Mouse (Mus musculus) intestine, embryonic 14.5 days (tissue): ENCODE measurements at regions not wholly inside any gene's neighbourhood (a gene's known extent, or its start where the extent isn't known, plus 50 kb on each side); places are given as distances from the start of the nearest gene placed in this dataset.

Experiments used
- ATAC-seq: fragments of 200-750 bp; cut with Nextera tagmentation; replicated peaks from 2 replicates; pipeline ENCODE4 v1.8.0; 2017; ENCODE audit warnings: low read depth, moderate number of reproducible peaks, moderate TSS enrichment, moderate library complexity; ENCODE audit not compliant: low FRiP score, low TSS enrichment
- DNase-seq: peaks from one replicate; pipeline ENCODE4 v3.0.0-alpha.2; 2018; ENCODE audit warnings: low spot score
- H3K27ac ChIP-seq: fragments of 300-500 bp; sonication (generic); 2 replicates; pipeline ENCODE4 v1.5.1; 2014; ENCODE audit warnings: low read depth, mild to moderate bottlenecking, control low read depth
- H3K27me3 ChIP-seq: fragments of 300-500 bp; sonication (generic); replicated peaks from 2 replicates; pipeline ENCODE4 v1.6.1; 2014; ENCODE audit warnings: low read length, control low read depth; ENCODE audit not compliant: control insufficient read depth, insufficient read depth
- H3K36me3 ChIP-seq: fragments of 300-500 bp; sonication (generic); 2 replicates; pipeline ENCODE4 v1.6.1; 2014; ENCODE audit warnings: low read length, control low read depth; ENCODE audit not compliant: control insufficient read depth, insufficient read depth
- H3K4me1 ChIP-seq: fragments of 300-500 bp; sonication (generic); replicated peaks from 2 replicates; pipeline ENCODE4 v1.6.1; 2014; ENCODE audit warnings: low read length, control low read depth, mixed read lengths; ENCODE audit not compliant: control insufficient read depth, insufficient read depth
- H3K4me2 ChIP-seq: fragments of 300-500 bp; sonication (generic); 2 replicates; pipeline ENCODE4 v1.6.1; 2014; ENCODE audit warnings: low read length
- H3K4me3 ChIP-seq: fragments of 300-500 bp; sonication (generic); 2 replicates; pipeline ENCODE4 v1.5.1; 2014; ENCODE audit warnings: low read depth, low read length, control low read depth, mixed read lengths
- H3K9ac ChIP-seq: fragments of 300-500 bp; sonication (generic); 2 replicates; pipeline ENCODE4 v1.6.1; 2014; ENCODE audit warnings: mild to moderate bottlenecking, low read length
- H3K9me3 ChIP-seq: fragments of 300-500 bp; sonication (generic); 2 replicates; pipeline ENCODE4 v1.6.1; 2016; ENCODE audit warnings: low read length, control low read depth; ENCODE audit not compliant: control insufficient read depth
- WGBS: fragments of 180-500 bp; shearing (Covaris S2); extraction: QIAGEN DNeasy Blood & Tissue Kit; methylation state at CpG from one replicate; pipeline ENCODE4 v1.1.7; 2014; 5-methylcytosine and 5-hydroxymethylcytosine counted together

DNA sequence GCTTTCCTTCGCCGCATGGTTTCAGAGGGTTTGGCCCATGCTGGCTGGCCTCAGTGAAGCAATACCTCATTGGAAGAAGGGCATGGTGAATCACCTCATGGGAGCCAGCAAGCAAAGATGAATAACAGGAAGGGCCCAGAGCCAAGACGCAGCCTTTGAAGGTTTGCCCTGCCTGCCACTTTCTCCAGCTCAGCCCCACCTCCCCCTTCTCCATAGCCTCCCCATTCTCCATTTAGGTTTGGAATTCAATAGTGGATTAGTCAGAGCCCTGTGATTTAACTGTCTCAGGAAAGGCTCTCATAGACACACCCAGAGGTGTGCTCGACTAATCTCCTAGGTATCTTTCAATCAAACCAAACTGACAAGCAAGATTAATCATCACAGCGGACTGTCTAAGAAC is 201.0 kb downstream of the H2al1j start:
- DNase-seq (no peak), ATAC-seq (no peak)
- Histone ChIP-seq H3K9me3 (no peaks in the 10 kb centered on the region), H3K36me3 (no peaks in the 10 kb centered on the region), H3K4me3 (no peak overlapping the region), H3K4me1 (no peaks in the 10 kb centered on the region), H3K27ac (no peak overlapping the region), H3K27me3 (0 out of 2 replicates have a peak, but pooled peaks cover 13% of the 10 kb centered on the region), H3K9ac (no peak overlapping the region), H3K4me2 (no peak overlapping the region)
- 78% methylated on average over 4 of the region's 5 CpGs for WGBS

DNA sequence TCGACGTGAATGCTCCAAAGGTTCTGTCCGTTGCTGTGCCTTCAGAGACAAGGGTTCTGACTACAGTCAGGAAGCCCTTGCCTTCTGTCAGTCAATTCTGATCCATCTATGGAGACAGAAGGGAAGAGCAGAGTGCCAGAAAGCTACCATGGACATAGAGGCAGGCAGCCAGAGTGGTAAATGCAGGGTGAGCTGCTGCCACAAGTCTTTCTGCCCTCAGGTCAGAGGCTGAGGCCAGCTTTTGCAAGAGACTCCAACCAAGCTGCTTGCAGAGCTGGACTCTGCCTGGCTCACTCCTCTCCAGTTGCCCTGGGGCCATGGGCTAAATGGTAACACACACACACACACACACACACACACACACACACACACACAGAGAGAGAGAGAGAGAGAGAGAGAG is 201.6 kb downstream of the H2al1j start:
- no peak overlapping the region for H3K27ac ChIP-seq
- H3K4me1 ChIP-seq: no peaks in the 10 kb centered on the region
- ATAC-seq: no peak
- no peaks in the 10 kb centered on the region for H3K9me3 ChIP-seq
- no peak overlapping the region for H3K9ac ChIP-seq
- H3K36me3 ChIP-seq: no peaks in the 10 kb centered on the region
- 0 out of 2 replicates have a peak, but pooled peaks cover 9% of the 10 kb centered on the region for H3K27me3 ChIP-seq
- H3K4me2 ChIP-seq: no peak overlapping the region
- no peak overlapping the region for H3K4me3 ChIP-seq
- no peak for DNase-seq
- 78% methylated on average over 3 of the region's 3 CpGs for WGBS

DNA sequence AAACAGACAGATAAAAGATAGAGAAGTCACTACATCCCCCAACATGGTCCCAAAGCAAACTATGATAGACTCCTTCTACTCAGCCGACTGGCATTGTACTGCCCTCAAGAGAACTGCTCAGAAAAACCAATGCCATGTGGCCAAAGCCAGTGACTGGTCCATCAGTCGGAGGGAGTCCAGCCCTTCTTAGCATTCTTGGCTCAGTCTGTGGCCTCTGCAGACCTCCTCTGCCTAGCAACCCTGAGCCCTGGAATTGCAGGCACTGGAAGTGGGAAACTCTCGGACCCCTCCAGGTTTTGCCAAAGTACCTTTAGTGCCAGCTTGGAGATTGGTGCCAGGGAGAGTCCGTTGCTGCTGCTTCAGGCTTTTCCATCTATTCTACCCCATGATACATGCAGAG is 205.2 kb downstream of the H2al1j start:
- no peaks in the 10 kb centered on the region for H3K9me3 ChIP-seq
- H3K4me1 ChIP-seq: no peaks in the 10 kb centered on the region
- WGBS: 80% methylated on average over 4 of the region's 4 CpGs
- H3K27ac ChIP-seq: no peak overlapping the region
- H3K36me3 ChIP-seq: no peaks in the 10 kb centered on the region
- H3K27me3 ChIP-seq: 0 out of 2 replicates have a peak, but pooled peaks cover 5% of the 10 kb centered on the region
- H3K4me2 ChIP-seq: no peak overlapping the region
- H3K4me3 ChIP-seq: no peak overlapping the region
- DNase-seq (no peak), ATAC-seq (no peak)
- no peak overlapping the region for H3K9ac ChIP-seq

DNA sequence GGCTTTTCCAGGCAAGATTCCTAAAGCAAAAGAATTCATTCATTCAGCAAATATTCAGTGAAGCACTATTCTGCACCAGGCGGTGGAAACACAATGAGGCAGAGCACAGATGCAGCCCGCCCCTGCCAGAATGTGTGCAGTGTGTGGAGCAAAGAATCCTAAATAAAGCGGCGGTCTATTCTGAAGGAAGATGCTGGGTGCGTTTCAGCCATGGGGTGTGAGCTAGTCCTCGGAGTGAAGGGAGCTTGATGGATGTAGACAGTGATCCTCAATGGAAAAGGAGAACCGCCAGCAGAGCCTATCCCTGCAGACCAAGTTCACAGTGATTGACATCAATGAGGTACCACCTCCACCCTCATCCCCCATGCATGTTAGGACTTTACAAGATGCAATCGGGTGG is 206.2 kb downstream of the H2al1j start:
- H3K27ac ChIP-seq: no peak overlapping the region
- no peak overlapping the region for H3K4me3 ChIP-seq
- H3K4me1 ChIP-seq: no peaks in the 10 kb centered on the region
- no peaks in the 10 kb centered on the region for H3K9me3 ChIP-seq
- 0 out of 2 replicates have a peak, but pooled peaks cover 5% of the 10 kb centered on the region for H3K27me3 ChIP-seq
- ATAC-seq: no peak
- WGBS: 83% methylated on average over 8 of the region's 8 CpGs
- H3K9ac ChIP-seq: no peak overlapping the region
- no peak for DNase-seq
- no peak overlapping the region for H3K4me2 ChIP-seq
- H3K36me3 ChIP-seq: no peaks in the 10 kb centered on the region

DNA sequence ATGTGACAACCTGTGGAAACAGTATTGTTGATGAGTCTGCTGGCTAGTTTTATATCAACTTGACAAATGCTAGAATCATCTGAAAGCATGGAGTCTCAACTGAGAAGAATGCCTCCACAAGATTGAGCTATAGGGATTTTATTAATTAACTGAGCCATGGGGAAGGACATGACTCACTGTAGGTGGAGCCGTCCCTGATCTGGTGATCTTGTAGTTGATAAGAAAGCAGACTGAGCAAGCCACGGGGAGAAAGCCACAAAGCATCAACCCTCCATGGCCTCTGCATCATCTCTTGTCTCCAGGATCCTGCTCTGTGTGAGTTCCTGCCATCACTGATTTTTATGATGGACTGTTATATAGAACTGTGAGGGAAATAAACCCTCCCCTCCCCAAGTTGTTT is 213.4 kb downstream of the H2al1j start:
- no peaks in the 10 kb centered on the region for H3K36me3 ChIP-seq
- DNase-seq (no peak), ATAC-seq (no peak)
- H3K27ac ChIP-seq: no peak overlapping the region
- H3K4me2 ChIP-seq: no peak overlapping the region
- no peaks in the 10 kb centered on the region for H3K4me1 ChIP-seq
- 73% methylated on average over 2 of the region's 2 CpGs for WGBS
- H3K27me3 ChIP-seq: peaks cover 4% of the 10 kb centered on the region; the same call in 1 of the 2 replicates
- no peak overlapping the region for H3K9ac ChIP-seq
- no peak overlapping the region for H3K4me3 ChIP-seq
- no peaks in the 10 kb centered on the region for H3K9me3 ChIP-seq

DNA sequence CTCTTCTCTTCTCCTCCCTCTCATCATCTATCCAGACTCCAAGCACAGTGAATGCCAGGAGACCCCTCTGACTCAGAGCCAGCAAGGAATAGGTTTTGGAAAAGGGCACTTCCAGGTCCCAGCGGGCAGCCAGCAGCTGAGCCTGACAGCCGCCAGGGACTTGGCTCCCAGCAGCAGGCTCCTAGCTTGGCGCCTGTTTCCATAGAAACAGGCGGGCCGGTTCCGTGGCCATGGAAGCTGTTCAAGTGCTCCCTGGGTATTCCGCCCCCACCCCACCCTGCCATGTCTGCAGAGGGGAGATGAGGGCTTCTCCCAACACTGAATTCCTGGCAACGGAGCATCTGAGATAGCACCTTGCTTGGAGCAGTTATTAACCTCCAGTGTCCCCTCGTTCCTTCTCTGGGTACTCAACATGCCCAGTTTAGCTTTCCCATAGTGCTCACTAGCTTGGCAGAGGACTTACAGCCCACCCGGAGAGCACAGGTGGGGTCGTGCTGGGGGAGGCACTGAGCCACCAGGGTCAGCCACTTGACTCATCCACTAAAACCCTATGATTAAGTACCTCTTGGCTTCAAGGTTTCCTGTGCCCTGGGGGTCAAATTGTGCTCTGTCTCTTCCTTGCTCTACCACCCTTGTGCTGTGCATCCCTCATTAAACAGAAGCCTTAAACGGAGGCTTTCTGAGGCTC is 222.7 kb downstream of the H2al1j start:
- H3K4me3 ChIP-seq: no peak overlapping the region
- H3K4me2 ChIP-seq: no peak overlapping the region
- H3K9ac ChIP-seq: no peak overlapping the region
- DNase-seq (no peak), ATAC-seq (no peak)
- WGBS: 20% methylated on average over 12 of the region's 12 CpGs
- no peak overlapping the region for H3K27ac ChIP-seq
- no peaks in the 10 kb centered on the region for H3K27me3 ChIP-seq
- H3K9me3 ChIP-seq: no peaks in the 10 kb centered on the region
- H3K4me1 ChIP-seq: no peaks in the 10 kb centered on the region
- H3K36me3 ChIP-seq: no peaks in the 10 kb centered on the region

DNA sequence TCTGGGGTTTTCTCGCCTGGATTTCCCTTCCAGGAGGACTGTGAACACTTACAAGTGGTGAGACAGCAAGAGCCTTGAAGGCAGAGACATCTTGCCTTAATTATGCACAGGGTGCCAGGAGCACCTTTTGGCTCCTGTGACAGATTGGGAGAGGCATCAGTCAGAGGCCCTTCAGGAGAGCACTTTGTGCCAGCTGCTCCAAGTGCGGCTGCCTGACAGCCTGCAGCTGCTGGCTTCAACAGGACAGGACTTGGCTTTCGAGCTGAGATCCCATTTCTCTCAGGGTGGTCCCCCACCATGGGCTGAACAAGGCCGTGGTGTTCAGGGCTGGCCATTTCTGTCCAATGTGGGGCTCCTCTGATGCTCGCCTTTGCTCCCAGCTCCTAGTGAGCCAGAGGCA is 224.6 kb downstream of the H2al1j start:
- ATAC-seq: no peak

DNA sequence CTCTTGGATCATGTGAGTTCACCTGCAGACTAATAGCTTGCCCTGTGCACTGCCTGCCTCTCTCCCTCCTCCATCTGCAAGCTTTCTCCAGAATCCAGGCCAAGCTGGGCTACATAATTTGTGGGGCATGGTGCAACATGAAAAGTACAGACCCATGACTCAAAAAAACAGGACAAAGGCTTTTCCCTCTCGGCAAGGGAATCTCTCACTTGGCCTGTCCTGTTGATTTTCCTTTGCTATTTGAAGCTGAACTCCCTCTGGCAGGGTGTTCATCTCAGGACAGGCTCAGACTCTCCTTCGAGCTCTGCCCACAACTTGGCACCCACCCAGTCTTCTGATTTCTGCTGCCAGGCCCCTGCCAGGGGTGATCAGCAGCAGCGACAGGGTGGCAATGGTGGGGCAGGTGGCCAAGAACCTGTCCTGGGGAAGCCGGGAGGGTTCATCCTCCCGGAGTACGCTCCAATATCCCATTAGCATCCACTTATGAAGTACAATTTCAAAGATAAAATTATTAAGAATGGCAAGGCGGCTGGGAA is 227.5 kb downstream of the H2al1j start:
- H3K36me3 ChIP-seq: no peaks in the 10 kb centered on the region
- H3K27ac ChIP-seq: no peak overlapping the region
- DNase-seq (no peak), ATAC-seq (no peak)
- H3K9me3 ChIP-seq: no peaks in the 10 kb centered on the region
- H3K9ac ChIP-seq: no peak overlapping the region
- 84% methylated on average over 7 of the region's 7 CpGs for WGBS
- H3K27me3 ChIP-seq: 0 out of 2 replicates have a peak, but pooled peaks cover 5% of the 10 kb centered on the region
- no peaks in the 10 kb centered on the region for H3K4me1 ChIP-seq
- H3K4me3 ChIP-seq: no peak overlapping the region
- no peak overlapping the region for H3K4me2 ChIP-seq

More for the DNA sequence above, 224.6 kb downstream of the H2al1j start:
- Histone ChIP-seq H3K9ac (no peak overlapping the region), H3K4me1 (no peaks in the 10 kb centered on the region), H3K4me2 (no peak overlapping the region), H3K27me3 (0 out of 2 replicates have a peak, but pooled peaks cover 5% of the 10 kb centered on the region), H3K4me3 (no peak overlapping the region), H3K9me3 (no peaks in the 10 kb centered on the region), H3K36me3 (no peaks in the 10 kb centered on the region), H3K27ac (no peak overlapping the region)
- 44% methylated on average over 5 of the region's 5 CpGs for WGBS
- DNase-seq: no peak

DNA sequence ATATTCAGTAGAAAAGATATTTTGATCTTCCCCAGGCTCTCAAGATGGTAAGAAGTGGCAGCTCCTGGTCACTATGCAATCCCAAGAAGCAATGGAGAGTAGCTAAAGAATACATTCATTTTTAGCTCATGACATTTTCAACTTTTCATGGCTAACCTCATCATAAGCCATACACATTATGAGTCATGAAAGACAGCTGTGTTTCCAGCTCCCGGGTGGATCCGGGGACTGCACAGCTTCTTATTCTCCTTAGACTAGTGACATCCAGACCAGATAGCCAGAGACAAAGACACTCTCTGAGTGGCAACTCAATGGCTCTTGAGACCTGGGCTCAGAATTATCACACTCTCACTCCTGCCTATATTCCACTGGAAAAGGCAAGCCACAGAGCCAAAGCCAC is 230.6 kb downstream of the H2al1j start:
- WGBS: 59% methylated on average over 2 of the region's 2 CpGs
- H3K9ac ChIP-seq: no peak overlapping the region
- H3K27ac ChIP-seq: no peak overlapping the region
- no peaks in the 10 kb centered on the region for H3K9me3 ChIP-seq
- H3K4me1 ChIP-seq: no peaks in the 10 kb centered on the region
- no peaks in the 10 kb centered on the region for H3K36me3 ChIP-seq
- DNase-seq (no peak), ATAC-seq (no peak)
- H3K4me2 ChIP-seq: no peak overlapping the region
- H3K4me3 ChIP-seq: no peak overlapping the region
- H3K27me3 ChIP-seq: 0 out of 2 replicates have a peak, but pooled peaks cover 5% of the 10 kb centered on the region
